ENCODE assay signal across 9 mouse cellular contexts in the genomic region with DNA sequence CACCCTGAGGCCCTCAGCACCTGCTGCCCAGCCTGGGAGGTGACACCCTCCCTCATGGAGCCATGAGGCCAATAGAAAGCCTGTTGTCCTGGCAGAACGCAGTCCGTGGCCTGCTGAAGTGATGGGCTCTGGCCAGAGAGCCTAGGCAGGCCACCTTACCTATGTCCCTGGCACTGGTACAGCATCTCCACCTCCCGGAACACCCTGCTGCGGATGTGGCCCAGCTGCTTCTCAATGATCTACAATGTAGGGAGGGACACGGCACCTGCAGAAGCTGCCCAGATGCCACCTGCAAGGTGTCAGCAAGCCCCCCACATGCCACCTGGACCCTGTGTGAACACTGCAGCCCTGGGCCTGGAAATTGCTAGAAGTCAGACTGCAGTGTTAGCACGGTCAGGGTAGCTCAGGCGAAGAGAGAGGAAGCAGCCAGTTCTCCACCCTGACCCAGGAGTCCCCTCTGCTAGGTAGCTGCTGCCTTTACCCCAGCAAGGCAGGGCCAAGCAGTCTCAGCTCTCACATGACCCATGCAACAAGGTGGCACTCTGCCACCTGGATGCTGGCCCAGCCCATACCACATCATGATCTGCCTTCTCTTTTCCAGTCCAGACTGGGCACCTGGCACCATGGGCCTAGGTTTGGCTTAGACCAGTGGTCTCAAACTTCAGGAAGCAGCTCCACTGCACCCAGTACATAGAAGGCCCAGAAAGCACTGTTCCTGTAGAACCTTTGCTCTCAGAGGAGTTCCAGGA. TPM values are rescaled to one million over a fixed set of nuclear protein-coding genes. Genes with fewer than 3 reads are reported as not detected.
DNase-seq lines count a peak whose midpoint lies in the region; ATAC-seq lines count a peak whose summit lies in the region.
"Had no signal": no experiment of that assay in that cellular context is flagged by ENCODE, and none has a peak within 500 bp of the region (broad histone marks: within the 10 kb centered on the region; RNA-seq: fewer than 3 reads in every experiment).

No protein-coding gene starts in this region.

- H3K27me3 ChIP-seq in liver, embryonic 12.5 days (replicated peaks): no peaks in the 10 kb centered on the region
- H3K27me3 ChIP-seq in heart, embryonic 10.5 days (ENCODE audit: insufficient read depth, poor library complexity, severe bottlenecking): no peaks in the 10 kb centered on the region
- H3K27me3 ChIP-seq in forebrain, embryonic 15.5 days: no peaks in the 10 kb centered on the region
- H3K27me3 ChIP-seq in midbrain, embryonic 10.5 days (ENCODE audit: low read depth, poor library complexity, severe bottlenecking): no peaks in the 10 kb centered on the region

- H3K4me2 ChIP-seq in liver, embryonic 12.5 days: no peak overlapping the region
- H3K4me2 ChIP-seq in forebrain, embryonic 15.5 days (replicated peaks): no peak overlapping the region

- H3K9ac ChIP-seq in liver, embryonic 12.5 days: no peak overlapping the region
- no peak overlapping the region for H3K9ac ChIP-seq in forebrain, embryonic 15.5 days (replicated peaks)

- 0 out of 2 replicates have a peak overlapping the region, but pooled peaks have one; percentile 4 for H3K27ac ChIP-seq in liver, embryonic 12.5 days
- 0 out of 2 replicates have a peak overlapping the region, but pooled peaks have one; percentile 0 for H3K27ac ChIP-seq in heart, embryonic 10.5 days
- H3K27ac ChIP-seq in forebrain, embryonic 15.5 days (replicated peaks): no peak overlapping the region
- H3K27ac ChIP-seq in midbrain, embryonic 10.5 days (replicated peaks): no peak overlapping the region
- H3K27ac ChIP-seq: forebrain, embryonic 10.5 days had no signal

- no peak for ATAC-seq in liver, embryonic 12.5 days
- no peak for ATAC-seq in forebrain, embryonic 15.5 days (replicated peaks)

- no peaks in the 10 kb centered on the region for H3K9me3 ChIP-seq in liver, embryonic 12.5 days (replicated peaks)
- no peaks in the 10 kb centered on the region for H3K9me3 ChIP-seq in heart, embryonic 10.5 days
- H3K9me3 ChIP-seq in forebrain, embryonic 15.5 days: no peaks in the 10 kb centered on the region
- H3K9me3 ChIP-seq in midbrain, embryonic 10.5 days (replicated peaks): no peaks in the 10 kb centered on the region
- H3K9me3 ChIP-seq: forebrain, embryonic 10.5 days had no signal

- peaks cover 91% of the 10 kb centered on the region for H3K36me3 ChIP-seq in liver, embryonic 12.5 days
- H3K36me3 ChIP-seq in heart, embryonic 10.5 days: peaks cover 74% of the 10 kb centered on the region
- H3K36me3 ChIP-seq in forebrain, embryonic 15.5 days: peaks cover 60% of the 10 kb centered on the region
- peaks cover 90% of the 10 kb centered on the region for H3K36me3 ChIP-seq in midbrain, embryonic 10.5 days

- WGBS in liver, embryonic 12.5 days (ENCODE audit: insufficient replicate concordance): 91% methylated on average over 7 of the region's 7 CpGs
- WGBS in heart, embryonic 10.5 days: 91% methylated on average over 7 of the region's 7 CpGs
- 91% methylated on average over 7 of the region's 7 CpGs for WGBS in forebrain, embryonic 15.5 days
- WGBS in midbrain, embryonic 10.5 days: 93% methylated on average over 7 of the region's 7 CpGs

- DNase-seq in liver: no peak
- peak; percentile 88 for DNase-seq in cerebellum, adult 11-12 months
- DNase-seq in heart, embryonic 10.5 days (ENCODE audit: low spot score): no peak
- peak; percentile 67 to 88 for DNase-seq in lung, postnatal 4 days
- no peak for DNase-seq in right cerebral cortex, adult 2 months (ENCODE audit: low spot score in 2 of 2)
- no peak for DNase-seq in midbrain, embryonic 10.5 days (ENCODE audit: low spot score)

- H3K4me3 ChIP-seq in liver, embryonic 12.5 days: no peak overlapping the region
- no peak overlapping the region for H3K4me3 ChIP-seq in heart, embryonic 10.5 days
- H3K4me3 ChIP-seq in forebrain, embryonic 15.5 days: no peak overlapping the region
- no peak overlapping the region; the same call in 1 of the 2 replicates for H3K4me3 ChIP-seq in midbrain, embryonic 10.5 days
- H3K4me3 ChIP-seq: forebrain, embryonic 10.5 days had no signal

- H3K4me1 ChIP-seq in liver, embryonic 12.5 days: peaks cover 70% of the 10 kb centered on the region
- H3K4me1 ChIP-seq in heart, embryonic 10.5 days: peaks cover 65% of the 10 kb centered on the region
- H3K4me1 ChIP-seq in forebrain, embryonic 15.5 days: peaks cover 34% of the 10 kb centered on the region
- H3K4me1 ChIP-seq in midbrain, embryonic 10.5 days: peaks cover 38% of the 10 kb centered on the region

RNA-seq across cellular contexts. Expression of gene Mknk2, which starts 8.0 kb away (rescaled TPM):
- 124 and 125 TPM in 2 replicates for polyA plus RNA-seq in liver, embryonic 12.5 days (2016; fragmentation: Nextera tagmentation; extraction: Ambion mirVana)
- polyA plus RNA-seq in heart, embryonic 10.5 days (2016; fragmentation: Nextera tagmentation; extraction: Ambion mirVana): 90.8 and 92.0 TPM in 2 replicates
- polyA plus RNA-seq in forebrain, embryonic 15.5 days (2015; fragmentation: Nextera tagmentation; extraction: Ambion mirVana): 60.9 and 64.8 TPM in 2 replicates
- polyA plus RNA-seq in midbrain, embryonic 10.5 days (2016; fragmentation: Nextera tagmentation; extraction: Ambion mirVana): 82.7 and 84.7 TPM in 2 replicates

RNA-seq across cellular contexts. Expression of gene Btbd2, which starts 13.0 kb away (rescaled TPM):
- polyA plus RNA-seq in liver, embryonic 12.5 days (2016; fragmentation: Nextera tagmentation; extraction: Ambion mirVana): 26.0 and 27.3 TPM in 2 replicates
- polyA plus RNA-seq in heart, embryonic 10.5 days (2016; fragmentation: Nextera tagmentation; extraction: Ambion mirVana): 59.0 and 69.9 TPM in 2 replicates
- polyA plus RNA-seq in forebrain, embryonic 15.5 days (2015; fragmentation: Nextera tagmentation; extraction: Ambion mirVana): 83.4 and 87.5 TPM in 2 replicates
- 70.3 and 75.2 TPM in 2 replicates for polyA plus RNA-seq in midbrain, embryonic 10.5 days (2016; fragmentation: Nextera tagmentation; extraction: Ambion mirVana)

RNA-seq across cellular contexts. Expression of gene Mob3a, which starts 31.9 kb away (rescaled TPM):
- 43.9 and 45.3 TPM in 2 replicates for polyA plus RNA-seq in liver, embryonic 12.5 days (2016; fragmentation: Nextera tagmentation; extraction: Ambion mirVana)
- polyA plus RNA-seq in heart, embryonic 10.5 days (2016; fragmentation: Nextera tagmentation; extraction: Ambion mirVana): 54.8 and 56.8 TPM in 2 replicates
- polyA plus RNA-seq in forebrain, embryonic 15.5 days (2015; fragmentation: Nextera tagmentation; extraction: Ambion mirVana): 52.6 and 55.1 TPM in 2 replicates
- 69.9 and 73.9 TPM in 2 replicates for polyA plus RNA-seq in midbrain, embryonic 10.5 days (2016; fragmentation: Nextera tagmentation; extraction: Ambion mirVana)

RNA-seq across cellular contexts. Expression of gene Izumo4, which starts 32.1 kb away (rescaled TPM):
- polyA plus RNA-seq in liver, embryonic 12.5 days (2016; fragmentation: Nextera tagmentation; extraction: Ambion mirVana): 10.1 and 10.6 TPM in 2 replicates
- polyA plus RNA-seq in heart, embryonic 10.5 days (2016; fragmentation: Nextera tagmentation; extraction: Ambion mirVana): 12.8 and 14.4 TPM in 2 replicates
- 33.4 and 35.2 TPM in 2 replicates for polyA plus RNA-seq in forebrain, embryonic 15.5 days (2015; fragmentation: Nextera tagmentation; extraction: Ambion mirVana)
- 8.9 and 15.7 TPM in 2 replicates for polyA plus RNA-seq in midbrain, embryonic 10.5 days (2016; fragmentation: Nextera tagmentation; extraction: Ambion mirVana)

RNA-seq across cellular contexts. Expression of gene Csnk1g2, which starts 47.3 kb away (rescaled TPM):
- polyA plus RNA-seq in liver, embryonic 12.5 days (2016; fragmentation: Nextera tagmentation; extraction: Ambion mirVana): 106 TPM in 2 replicates
- polyA plus RNA-seq in heart, embryonic 10.5 days (2016; fragmentation: Nextera tagmentation; extraction: Ambion mirVana): 110 and 150 TPM in 2 replicates
- polyA plus RNA-seq in forebrain, embryonic 15.5 days (2015; fragmentation: Nextera tagmentation; extraction: Ambion mirVana): 117 and 126 TPM in 2 replicates
- polyA plus RNA-seq in midbrain, embryonic 10.5 days (2016; fragmentation: Nextera tagmentation; extraction: Ambion mirVana): 131 and 151 TPM in 2 replicates

Comparison
In these comparisons a context has a peak if more than half of its experiments do, and no peak if none do; other contexts are left out.
1. H3K27ac ChIP-seq: peak in liver, embryonic 12.5 days (single experiment) and heart, embryonic 10.5 days (single experiment); none in forebrain, embryonic 15.5 days (single experiment) and midbrain, embryonic 10.5 days (single experiment).
2. DNase-seq: peak in cerebellum, adult 11-12 months (single experiment) and lung, postnatal 4 days (2 of 2); none in liver (single experiment), heart, embryonic 10.5 days (single experiment), right cerebral cortex, adult 2 months (0 of 2) and midbrain, embryonic 10.5 days (single experiment).